20 mouse cellular contexts compared by ENCODE assay signal in the genomic region with DNA sequence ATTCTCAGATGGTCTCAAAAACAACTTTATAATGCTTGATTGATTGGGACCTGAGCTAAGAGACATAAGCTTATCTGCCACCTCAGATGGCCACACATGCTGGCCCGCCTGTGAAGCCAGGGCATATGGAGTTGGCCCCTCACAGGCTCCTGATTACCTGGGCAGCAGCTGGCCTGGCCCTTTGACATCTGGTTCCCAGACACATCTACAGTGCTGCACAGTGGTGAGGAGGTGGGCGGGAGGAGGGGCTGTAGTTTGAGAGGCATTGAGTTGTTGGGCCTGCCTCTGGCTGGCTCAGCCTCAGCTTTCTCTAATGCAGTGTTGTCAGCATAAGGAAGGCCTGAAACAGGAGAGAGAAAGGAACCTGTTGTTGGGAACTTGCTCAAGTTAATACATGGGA.
"Had no signal": no experiment of that assay in that cellular context is flagged by ENCODE, and none has a peak within 500 bp of the region (broad histone marks: within the 10 kb centered on the region; RNA-seq: fewer than 3 reads in every experiment).

No protein-coding gene starts in this region.

- H3K4me1 ChIP-seq: limb, embryonic 12.5 days; limb, embryonic 15.5 days; liver, embryonic 12.5 days; midbrain, embryonic 10.5 days; midbrain, embryonic 13.5 days; stomach, embryonic 15.5 days had no signal

- H3K27ac ChIP-seq: layer of hippocampus, adult 2 months; limb, embryonic 12.5 days; limb, embryonic 15.5 days; liver, embryonic 12.5 days; midbrain, embryonic 10.5 days; midbrain, embryonic 13.5 days; stomach, embryonic 15.5 days had no signal

- DNase-seq: kidney, adult 18-20 months; kidney, adult 9 months; kidney, postnatal 14 days; kidney, postnatal 4 days; layer of hippocampus, adult 9-11 months; lung, adult 2 months; lung, postnatal 14 days; lung, postnatal 4 days; right cerebral cortex, postnatal 25 days; spleen, adult 18-20 months; thymus, postnatal 25 days had no signal

- H3K27me3 ChIP-seq: limb, embryonic 12.5 days; limb, embryonic 15.5 days; liver, embryonic 12.5 days; midbrain, embryonic 13.5 days; stomach, embryonic 15.5 days had no signal

- H3K9me3 ChIP-seq: limb, embryonic 12.5 days; limb, embryonic 15.5 days; liver, embryonic 12.5 days; midbrain, embryonic 10.5 days; midbrain, embryonic 13.5 days; stomach, embryonic 15.5 days had no signal

- ATAC-seq: liver, embryonic 12.5 days; midbrain, embryonic 13.5 days; midbrain, embryonic 16.5 days had no signal

- H3K4me3 ChIP-seq: layer of hippocampus, adult 2 months; limb, embryonic 12.5 days; limb, embryonic 15.5 days; liver, embryonic 12.5 days; midbrain, embryonic 10.5 days; midbrain, embryonic 13.5 days; myocyte; stomach, embryonic 15.5 days had no signal

- H3K9ac ChIP-seq: limb, embryonic 12.5 days; limb, embryonic 15.5 days; liver, embryonic 12.5 days; midbrain, embryonic 13.5 days; stomach, embryonic 15.5 days had no signal

- H3K4me2 ChIP-seq: limb, embryonic 12.5 days; limb, embryonic 15.5 days; liver, embryonic 12.5 days; midbrain, embryonic 13.5 days; stomach, embryonic 15.5 days had no signal
